Mouse (Mus musculus) G1E (cell line): ENCODE data around the gene Bloc1s1.

Source experiments
- CTCF ChIP-seq: IDR thresholded peaks from 2 replicates; pipeline ENCODE4 v1.5.1; 2012; ENCODE audit warnings: low read depth, low read length, inconsistent platforms, mixed read lengths
- GATA1 ChIP-seq: IDR thresholded peaks from 2 replicates; pipeline ENCODE4 v1.6.1; 2012; ENCODE audit warnings: borderline replicate concordance, low read length, inconsistent platforms, mixed read lengths
- GATA2 ChIP-seq: IDR thresholded peaks from 2 replicates; pipeline ENCODE4 v1.6.1; 2012; ENCODE audit warnings: low read depth, low read length, inconsistent platforms, borderline replicate concordance
- POLR2AphosphoS5 ChIP-seq: IDR thresholded peaks from 2 replicates; pipeline ENCODE4 v1.6.1; 2012; ENCODE audit warnings: low read depth, low read length, inconsistent platforms; ENCODE audit not compliant: insufficient replicate concordance
- TAL1 ChIP-seq: conservative IDR thresholded peaks from 2 replicates; pipeline ENCODE4 v1.6.1; 2012; ENCODE audit warnings: low read depth, low read length, inconsistent platforms, mixed read lengths

DNA sequence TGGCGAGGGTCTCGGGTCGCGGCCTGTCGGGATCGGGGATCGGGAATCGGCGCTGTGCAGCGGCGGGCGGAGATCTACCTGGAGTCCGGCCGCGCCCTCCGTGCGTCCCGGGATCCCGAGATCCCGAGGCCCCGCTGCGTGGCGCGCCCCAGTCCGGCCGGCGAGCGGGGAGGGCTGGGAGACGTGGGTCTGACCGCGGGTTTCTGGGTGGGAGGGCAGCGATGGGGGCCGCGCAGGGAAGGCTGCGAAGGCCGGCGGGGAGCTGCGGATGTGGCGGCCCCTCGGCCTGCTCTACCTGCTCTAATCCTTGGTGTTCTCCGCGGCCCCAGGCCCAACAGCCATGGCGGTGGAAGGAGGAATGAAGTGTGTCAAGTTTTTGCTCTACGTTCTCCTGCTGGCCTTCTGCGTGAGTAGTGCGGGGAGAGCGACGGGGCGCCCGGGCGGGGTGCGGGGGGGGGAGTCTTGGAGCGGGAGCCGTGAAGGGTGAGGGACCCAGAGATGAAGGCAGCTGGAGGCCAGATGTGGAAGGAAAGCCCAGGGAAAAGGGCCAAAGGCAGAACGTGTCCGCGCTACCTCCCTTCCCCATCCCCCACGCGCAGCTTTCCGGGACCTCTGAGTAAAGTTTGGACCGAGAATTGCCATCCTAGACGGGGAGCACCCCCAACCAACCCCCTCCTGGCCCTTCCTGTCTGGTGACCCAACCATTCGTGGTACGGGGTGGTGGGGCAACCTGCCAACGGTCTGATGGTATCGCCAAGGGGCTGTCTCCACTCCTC is 13.6 kb downstream of the Bloc1s1 start:
- no peak for TF ChIP-seq CTCF
- TF ChIP-seq GATA1: no peak
- TF ChIP-seq POLR2AphosphoS5: no peak
- no peak for TF ChIP-seq TAL1
- TF ChIP-seq GATA2: no peak
